Mouse (Mus musculus) cortical plate, adult 2 months (tissue): ENCODE measurements around the gene Grid2.

Source experiments
- CTCF ChIP-seq: fragments of 200-500 bp; IDR thresholded peaks from 2 replicates; pipeline ENCODE4 v1.5.1; 2011; ENCODE audit warnings: mild to moderate bottlenecking, control low read depth, low read length; ENCODE audit not compliant: insufficient read depth; ENCODE audit errors: extremely low read depth
- POLR2A ChIP-seq: fragments of 200-500 bp; IDR thresholded peaks from 2 replicates; pipeline ENCODE4 v1.6.1; 2011; ENCODE audit warnings: mild to moderate bottlenecking, low read length, control low read depth; ENCODE audit not compliant: insufficient read depth; ENCODE audit errors: extremely low read depth

- TF ChIP-seq CTCF (no peak), POLR2A (no peak)
Measured at GRCm38 (mm10) chr6:63701684-63702083, 446.0 kb downstream of the Grid2 start.
